Mouse (Mus musculus) frontal cortex, postnatal 14 days (tissue): Measurements from ENCODE around the gene Aco2.
"Not testable (repeated sequence)": the region's sequence is repeated elsewhere in the genome, so short reads cannot be mapped to it uniquely, and the experiment has no call there.

ENCODE experiments used
- DNase-seq, 2 experiments: peaks; one replicate each; pipeline ENCODE4 v3.0.0; 2022; ENCODE audit warnings: low spot score in 2 of 2

Aco2 gene

DNA sequence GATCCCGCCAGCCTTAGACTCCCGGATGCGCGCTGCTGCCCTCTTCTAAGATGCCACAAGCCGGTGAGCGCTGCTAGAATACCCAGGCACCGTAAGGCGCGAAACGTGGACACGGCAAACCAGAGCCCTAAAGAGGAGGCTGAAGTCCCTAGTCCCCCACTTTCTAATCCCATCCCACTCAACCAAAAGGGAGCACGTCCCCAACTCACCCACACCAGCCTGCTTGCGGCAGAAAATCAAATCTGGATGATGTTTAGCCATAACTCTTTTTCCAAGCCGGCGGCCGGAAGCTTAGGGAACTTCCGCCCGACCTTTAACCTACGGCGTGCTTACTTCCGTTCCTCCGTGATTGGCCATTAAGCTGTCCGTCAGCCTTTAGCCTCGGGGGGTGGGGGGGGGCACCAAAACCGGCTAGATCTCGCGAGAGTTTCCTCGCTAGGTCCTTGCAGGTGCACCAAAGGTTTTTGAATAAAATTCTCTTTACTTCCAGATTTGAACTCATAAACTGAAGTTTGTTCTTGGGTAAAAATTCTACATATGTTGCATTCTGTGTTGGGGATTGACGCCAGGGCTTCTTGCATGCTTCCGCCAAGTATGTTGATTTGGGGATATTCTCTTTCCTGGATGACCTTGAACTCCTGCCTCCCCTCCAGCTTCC lies 376 bp upstream of the Aco2 start, which contains the start of gene Phf5a:
Gene Phf5a (minus strand): TSS at position 308 of the 658 bp plus-strand sequence.
- peak; percentile 73 to 75 for DNase-seq

DNA sequence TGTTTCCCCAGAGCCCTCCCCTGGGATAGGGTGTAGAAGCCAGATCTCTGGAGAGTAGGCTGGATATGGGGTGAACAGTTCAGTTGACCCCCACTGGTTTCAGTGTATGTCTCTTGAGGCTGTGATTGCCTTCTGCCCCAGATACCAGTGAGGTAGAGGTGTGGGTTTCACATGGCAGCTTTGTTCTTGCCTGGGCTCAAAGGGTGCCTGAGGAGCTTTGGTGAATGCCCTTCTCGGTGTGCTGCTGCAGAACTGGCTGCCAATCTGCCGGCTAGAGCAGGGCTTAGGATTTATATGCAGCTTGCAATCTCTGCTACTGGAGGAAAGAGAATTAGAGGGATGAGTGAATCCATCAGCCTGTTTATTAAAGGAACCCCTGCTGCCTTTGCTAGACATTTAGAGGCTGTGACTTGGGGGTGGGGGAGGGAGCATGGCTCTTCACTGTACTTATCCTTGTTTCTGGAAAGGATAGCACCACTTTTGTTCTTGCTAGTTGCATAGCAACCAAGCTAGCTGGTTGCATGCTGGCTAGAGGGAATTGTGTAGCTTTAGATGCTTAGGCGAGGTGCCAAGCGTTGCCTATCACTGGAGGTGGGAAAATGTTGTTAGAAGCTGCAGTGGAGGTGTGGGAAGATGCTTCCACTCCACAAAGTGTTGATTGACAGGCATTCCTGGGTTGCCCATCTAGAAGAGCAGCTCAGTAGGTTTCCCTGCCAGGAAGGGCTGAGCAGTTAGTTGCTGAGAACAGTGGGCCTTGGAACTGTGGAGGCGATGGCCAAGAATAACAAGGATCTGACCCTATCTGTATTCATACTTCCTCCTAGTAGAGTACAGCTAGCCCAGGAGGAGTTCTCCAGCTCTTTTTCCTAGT lies 7.7 kb downstream of the Aco2 start:
- DNase-seq, result peak; percentile 70 to 77

DNA sequence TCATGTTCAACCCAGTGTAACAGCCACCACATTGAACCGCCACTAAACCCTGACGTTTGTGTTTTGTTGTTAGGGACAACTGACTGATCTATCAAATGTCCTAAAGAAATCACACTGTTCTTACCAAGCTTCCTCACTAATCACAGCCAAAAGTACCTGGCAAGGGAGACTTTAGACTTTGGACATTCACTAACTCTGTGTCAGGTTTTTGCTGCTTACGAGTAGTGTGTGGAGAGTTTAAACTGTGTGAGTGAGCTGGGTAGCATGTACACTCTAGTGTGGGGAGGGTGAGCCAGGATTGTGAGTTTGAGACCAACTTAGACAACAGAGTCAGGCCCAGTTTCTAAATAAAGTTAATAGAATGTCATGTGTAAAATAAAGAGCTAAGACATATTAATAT lies 10.2 kb downstream of the Aco2 start:
- DNase-seq, result no peak

DNA sequence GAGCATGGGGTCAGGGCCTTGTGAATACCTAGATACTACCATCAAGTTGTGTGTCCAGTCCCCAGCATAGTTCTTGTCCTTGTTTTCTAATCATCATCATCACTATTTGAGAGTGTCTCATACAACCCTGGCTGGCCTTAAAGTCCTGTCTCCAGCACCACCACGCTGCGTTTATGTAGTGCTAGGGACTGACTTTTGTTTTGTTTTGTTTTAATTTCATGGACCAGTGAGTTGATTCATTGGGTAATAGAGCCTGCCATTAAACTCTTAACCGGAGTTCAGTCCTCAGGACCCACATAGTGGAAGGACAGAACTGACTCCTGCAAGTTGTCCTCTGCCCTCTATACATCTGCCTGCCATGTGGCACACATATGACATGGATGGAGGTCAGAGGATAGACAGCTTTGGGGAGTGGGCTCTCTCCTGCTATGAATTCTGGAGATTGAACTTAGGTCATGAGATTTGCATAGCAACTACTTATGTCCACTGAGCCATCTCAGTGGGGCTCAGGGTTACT lies 13.4 kb downstream of the Aco2 start:
- no peak for DNase-seq

DNA sequence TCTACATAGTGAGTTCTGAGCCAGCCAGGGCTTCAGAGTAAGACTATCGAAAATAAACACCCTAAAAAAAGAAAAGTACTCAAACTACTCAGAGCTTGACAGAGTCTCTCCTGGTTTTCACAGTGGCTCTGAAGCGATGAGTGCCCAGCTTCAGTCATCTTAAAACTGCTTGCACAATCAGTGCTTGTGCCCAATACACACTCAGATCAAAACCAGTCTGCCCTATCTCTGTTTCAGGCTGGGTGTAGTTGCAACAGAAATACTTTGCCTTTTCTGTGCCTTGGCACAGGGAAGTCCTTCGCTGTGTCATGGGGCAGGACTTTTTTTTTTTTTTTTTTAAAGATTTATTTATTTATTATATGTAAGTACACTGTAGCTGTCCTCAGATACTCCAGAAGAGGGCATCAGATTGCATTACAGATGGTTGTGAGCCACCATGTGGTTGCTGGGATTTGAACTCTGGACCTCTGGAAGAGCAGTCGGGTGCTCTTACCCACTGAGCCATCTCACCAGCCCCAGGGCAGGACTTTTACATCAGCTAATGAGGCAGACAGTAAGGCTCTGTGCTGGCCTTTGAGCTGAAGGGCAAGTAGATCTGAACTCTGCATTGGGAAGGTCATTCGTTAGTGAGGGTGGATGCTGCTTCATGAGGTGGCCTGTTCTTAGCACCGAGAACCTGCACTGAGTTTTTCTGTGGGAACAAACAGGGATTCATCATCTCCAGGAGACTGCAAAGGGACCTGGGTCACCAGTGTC lies 14.9 kb downstream of the Aco2 start:
- DNase-seq, result no peak

DNA sequence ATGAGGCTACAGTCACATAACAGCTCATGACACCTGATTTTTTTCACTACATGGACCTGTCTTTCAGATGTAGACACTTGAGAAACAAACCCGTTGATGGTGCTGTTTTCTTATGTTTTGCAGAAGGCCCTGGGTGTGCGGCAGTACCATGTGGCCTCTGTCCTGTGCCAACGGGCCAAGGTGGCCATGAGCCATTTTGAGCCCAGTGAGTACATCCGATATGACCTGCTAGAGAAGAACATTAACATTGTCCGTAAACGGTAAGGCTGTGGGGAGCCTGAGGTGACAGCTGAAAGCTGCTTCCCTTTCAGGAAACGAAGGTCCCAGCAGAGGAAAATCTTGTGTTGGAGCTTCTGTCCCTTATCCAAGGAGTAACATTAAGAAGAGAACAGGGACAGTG lies 17.1 kb downstream of the Aco2 start:
- no peak for DNase-seq

DNA sequence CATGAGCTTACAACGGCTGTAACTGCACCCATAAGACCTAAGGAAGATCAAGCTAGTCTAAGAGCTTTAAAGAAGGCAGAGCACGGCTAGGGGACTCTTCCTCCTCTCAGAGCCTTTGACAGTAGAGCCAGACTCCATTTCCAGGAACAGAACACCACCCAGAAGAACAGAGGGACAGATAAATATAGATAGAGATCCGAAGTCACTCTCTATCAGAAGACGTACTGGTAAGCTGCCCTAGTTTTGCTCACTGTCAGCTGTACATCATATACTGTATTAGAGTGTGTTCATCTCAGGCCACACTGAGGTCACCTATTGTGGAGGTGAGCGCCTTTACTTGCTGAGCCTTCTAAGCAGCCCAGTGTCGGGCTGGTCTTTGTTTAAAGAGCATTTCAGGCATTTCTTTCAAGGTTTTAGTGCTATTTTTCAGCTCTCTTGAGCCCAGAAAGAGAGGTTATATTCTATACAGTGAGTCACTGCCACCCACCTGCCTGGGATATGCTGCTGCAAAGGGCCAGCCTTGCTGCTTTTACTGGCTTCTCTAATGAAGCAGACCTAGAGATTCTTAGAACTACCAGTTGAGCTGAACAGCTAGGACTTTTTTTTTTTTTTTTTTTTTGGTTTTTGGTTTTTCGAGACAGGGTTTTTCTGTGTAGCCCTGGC lies 19.2 kb downstream of the Aco2 start:
- no peak for DNase-seq

DNA sequence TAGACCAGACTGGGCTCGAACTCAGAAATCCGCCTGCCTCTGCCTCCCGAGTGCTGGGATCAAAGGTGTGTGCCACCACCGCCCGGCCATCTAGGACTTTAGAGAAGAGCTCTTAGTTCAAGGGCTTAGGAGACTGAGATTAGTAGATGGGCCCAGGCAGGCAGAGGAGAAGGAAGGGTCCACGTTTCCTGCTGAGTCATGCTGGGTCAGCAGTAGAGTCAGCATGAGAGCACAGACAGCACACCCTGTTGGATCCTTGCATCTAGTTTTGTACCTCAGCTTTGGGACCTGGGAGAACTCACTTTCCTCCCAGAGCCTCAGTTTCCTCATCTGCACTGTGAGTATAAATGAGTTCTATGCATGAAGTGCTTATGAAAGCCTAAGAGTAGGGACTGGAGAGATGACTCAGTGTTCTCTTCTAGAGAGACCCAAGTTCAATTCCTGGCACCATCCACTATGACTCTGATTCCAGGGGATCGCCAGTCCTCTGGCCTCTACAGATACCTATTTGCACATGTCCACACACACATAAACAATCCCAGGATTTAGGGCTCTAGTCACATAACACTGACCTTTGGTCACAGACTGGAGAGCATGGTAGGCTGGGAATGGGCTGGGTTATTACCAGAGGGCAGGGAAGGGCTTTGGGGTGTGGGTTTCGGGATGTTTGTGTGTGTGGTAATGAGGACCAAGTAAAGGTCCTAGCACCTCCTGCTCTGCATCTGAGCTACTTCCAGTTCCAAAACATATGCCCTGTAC lies 19.9 kb downstream of the Aco2 start:
- DNase-seq, result no peak

DNA sequence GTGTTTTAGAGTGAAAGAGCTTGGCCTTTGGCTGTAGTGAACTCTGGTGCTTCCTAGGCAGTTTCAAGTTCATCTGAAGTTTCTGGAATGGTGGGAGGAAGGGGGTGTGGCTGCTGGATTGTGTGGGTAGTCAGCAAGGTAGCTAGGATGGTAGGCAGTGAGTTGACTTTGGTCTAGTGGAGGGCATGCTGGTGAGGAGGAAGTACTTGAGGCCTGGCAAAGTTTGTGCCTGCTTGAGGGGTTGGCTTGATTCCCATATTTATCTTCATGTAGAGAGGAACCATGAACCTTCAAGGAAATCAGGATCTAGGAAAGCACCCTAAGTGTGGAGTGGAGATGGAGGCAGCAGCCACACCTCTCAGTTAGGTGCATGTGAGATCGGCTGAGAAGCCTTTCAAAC lies 21.9 kb downstream of the Aco2 start:
- DNase-seq, result no peak

DNA sequence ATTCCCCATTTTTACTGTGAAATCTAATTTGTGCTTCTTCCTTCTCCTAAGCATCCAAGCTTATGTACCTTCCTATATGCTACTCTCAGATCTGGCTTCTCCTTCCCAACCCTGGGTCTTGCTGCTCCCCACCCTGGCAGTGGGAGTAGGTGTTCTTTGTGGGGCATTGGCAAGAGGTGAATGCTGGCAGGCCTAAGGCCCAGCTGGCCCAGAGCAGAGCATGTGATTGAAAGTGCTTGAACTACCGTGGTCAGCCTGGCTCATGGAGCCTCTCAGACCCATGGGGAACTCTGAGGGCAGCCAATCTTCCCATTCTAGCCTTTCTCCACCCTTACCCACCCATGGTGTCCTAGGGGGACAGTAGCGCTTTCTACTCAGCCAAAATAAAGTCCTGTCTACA lies 24.3 kb downstream of the Aco2 start:
- DNase-seq, result no peak

DNA sequence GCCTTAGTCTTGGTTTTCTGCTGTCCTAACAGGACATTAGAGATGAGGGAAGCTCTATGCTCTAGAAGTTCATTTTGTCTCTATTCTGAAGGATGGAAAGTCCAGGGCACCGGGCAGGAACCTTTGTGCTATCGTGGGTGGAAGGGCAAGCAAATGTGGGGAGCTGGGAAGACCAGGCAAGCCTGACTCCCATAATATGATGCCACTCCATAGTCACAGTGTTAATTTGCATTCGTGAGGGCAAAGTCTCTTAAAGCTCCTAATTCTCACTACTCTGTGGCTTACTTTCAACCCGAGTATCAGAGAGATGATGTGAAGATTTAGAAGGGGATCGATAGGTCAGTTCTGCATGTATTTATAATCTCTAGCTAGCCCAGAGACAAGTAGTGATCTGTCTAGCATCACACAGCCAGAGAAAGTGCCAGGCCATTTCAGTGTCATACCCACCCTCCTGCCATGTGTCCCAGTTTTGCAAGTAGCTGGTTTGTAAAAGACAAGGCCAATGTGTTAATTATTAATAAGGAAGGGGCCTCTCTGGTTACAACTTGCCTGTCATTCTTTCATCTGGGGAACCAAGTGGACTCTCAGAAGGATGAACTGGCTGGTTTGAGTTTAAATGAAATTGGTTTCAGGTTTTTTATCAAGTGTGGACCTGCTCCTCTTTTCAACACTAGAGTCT lies 25.6 kb downstream of the Aco2 start:
- no peak for DNase-seq

DNA sequence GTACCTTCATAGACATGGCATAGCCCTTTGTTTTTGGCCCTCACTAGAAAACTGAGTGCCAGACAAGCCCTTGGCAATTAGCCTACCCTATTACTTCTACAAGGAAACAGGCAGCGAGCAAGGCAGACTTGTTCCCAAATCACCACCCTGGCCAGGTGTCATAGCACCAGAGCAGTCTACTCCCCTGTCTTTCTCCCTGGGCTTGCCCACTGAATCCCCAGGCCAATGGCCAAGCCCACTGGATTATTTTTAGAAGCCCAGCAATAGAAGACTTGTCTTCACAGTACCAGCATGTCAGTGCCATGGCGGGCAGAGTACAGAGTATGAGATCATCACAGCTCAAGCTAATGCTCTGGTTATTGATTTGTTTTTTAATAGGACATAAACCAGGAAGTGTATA lies 26.6 kb downstream of the Aco2 start:
- DNase-seq, result no peak

DNA sequence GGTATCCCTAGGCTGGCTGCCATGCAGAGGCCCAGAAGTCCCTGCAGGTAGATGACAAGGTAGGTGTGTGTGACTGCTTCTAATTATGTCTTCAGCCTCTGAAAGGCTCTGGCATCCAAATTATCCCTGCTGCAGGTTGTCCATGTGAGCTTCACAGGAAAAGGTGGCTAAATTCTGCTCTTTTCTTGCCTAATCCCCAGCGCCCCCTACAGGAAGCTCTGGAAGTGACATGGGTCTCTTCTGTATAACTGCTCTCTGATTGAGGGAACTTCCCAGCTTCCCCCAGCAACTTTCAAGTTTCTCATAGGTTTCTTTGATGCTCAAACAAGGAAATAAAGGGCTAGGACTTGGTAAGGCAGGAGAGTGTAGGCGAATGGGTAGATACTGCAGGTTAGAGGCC lies 32.8 kb downstream of the Aco2 start:
- peak; percentile 61 to 72 for DNase-seq

DNA sequence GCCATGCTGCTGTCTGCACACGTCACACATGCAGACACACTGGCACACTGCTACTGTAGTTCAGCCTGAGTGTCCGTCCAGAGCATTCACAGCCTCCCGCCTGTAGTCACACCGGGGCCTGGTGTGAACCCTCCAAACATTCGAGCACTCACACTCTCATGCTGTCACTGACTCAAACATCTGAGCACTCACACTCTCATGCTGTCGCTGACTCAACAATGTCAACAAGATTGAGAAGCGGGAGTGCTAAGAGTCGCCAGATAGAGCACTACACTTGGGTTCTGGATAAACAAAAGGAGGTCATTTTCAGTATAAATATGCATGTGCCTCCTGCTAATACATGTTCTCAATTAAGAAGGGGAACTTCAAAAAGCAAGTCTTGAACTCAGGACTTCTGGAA lies 35.8 kb downstream of the Aco2 start:
- no peak for DNase-seq

DNA sequence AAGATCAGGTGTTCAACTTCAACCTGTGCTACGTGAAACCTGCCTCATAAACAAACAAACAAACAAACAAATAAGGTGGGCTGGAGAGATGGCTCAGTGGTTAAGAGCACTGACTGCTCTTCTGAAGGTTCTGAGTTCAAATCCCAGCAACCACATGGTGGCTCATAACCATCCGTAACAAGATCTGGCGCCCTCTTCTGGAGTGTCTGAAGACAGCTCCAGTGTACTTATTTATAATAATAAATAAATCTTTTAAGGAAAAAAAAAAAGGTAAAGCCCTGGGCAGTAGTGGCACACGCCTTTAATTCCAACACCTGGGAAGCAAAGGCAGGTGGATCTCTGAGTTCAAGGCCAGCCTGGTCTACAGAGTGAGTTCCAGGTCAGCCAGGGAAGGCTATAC lies 36.7 kb downstream of the Aco2 start:
- DNase-seq, result not testable (repeated sequence)

DNA sequence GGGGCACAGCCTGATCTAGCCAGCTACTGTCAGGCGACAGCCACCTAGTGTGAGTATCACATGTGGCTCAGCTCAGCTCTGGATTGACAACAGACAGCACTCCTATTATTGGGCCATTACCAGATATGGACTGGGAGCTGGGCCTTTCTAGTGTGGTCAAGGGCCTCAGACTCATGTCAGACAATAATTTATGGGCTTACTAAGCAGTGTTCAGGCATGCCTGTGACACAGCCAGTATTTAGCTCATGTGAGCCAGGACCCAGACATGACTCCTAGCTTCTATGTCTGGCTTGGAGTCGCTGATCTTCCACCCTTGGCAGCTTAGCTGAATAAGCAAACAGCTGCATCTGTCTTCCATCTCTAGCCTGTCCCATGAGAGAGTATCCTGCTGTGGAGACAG lies 40.4 kb downstream of the Aco2 start:
- no peak for DNase-seq

DNA sequence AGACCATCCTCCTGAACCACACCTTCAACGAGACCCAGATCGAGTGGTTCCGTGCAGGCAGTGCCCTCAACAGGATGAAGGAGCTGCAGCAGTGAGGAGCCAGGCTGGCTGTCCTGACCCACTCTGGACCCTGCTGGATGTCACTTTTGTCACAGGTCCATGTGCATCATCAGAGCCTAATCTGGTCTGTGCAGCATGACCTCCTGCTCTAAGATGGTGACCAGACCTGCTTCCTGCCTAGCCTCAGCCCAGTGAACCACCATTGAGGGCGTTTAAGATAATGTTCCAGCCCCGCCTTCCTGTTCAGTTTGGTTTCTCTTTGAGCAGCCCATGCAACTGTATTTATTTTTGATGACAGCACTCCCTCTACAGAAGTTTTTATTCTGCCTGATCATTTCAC lies 42.6 kb downstream of the Aco2 start:
- no peak for DNase-seq

DNA sequence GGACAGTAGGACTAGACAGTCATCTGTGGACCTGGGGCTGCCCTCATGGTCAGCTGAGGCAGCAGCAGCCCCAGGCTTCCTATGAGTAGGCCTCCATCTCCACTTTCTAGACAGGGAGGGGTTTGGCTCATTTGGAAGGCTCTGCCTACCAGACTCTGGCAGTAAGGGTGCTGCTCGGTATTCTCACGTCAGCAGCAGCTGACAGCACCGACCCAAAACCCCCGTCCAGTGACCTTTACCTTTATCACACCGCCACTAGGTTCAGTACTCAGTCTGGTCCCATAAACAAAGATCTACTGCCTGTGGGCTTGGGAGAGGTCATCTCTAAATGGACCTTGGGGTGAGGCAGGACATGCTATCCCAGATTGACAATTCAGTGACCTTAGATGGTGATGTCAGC lies 43.6 kb downstream of the Aco2 start:
- no peak for DNase-seq

DNA sequence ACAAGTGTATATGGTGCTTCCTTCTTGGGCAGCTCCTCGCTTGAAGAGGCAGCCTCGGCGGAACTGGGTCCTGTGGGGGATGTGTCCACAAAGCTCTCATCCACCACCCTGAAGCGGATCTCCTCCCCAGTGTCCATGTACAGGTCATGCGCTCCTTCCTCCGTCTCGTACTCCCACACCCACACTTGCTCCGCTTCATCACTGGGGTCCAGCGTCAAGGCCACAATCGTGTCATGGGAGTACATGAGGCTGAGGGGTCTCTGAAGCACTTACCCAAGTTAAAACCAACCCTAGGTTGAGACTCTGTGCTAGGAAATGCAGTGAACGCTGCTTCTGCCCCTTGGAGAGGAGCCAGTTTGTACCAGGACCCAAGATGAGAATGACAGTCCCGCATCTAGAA lies 45.1 kb downstream of the Aco2 start:
- no peak for DNase-seq
